Mouse (Mus musculus): Measurements from ENCODE around the gene Ano5. TPM values are rescaled to one million over a fixed set of nuclear protein-coding genes. Genes with fewer than 3 reads are reported as not detected.

Gene Ano5
- polyA plus RNA-seq (2012; rRNA removed) (1.4 and 1.5 TPM in 2 replicates), polyA plus RNA-seq (2014; fragmentation: Nextera tagmentation; extraction: Ambion mirVana) (1.4 and 2.2 TPM in 2 replicates)

GRCm38 (mm10) chr7:51510671-51511651 lies at the start of gene Ano5:
Gene Ano5, plus strand, starts transcription at chr7:51511029.
- H3K9me3 ChIP-seq (ENCODE audit: control insufficient read depth, low read length) = no peaks in the 10 kb centered on the region
- no peaks in the 10 kb centered on the region for H3K36me3 ChIP-seq (ENCODE audit: control insufficient read depth, insufficient read depth, low read length)
- TF ChIP-seq POLR2A (IDR thresholded peaks at IDR 0.05; ENCODE audit: borderline replicate concordance, extremely low read depth, insufficient read depth, insufficient read length) = no peak
- peak within 1 kb of the TSS; percentile 42 for H3K4me3 ChIP-seq (replicated peaks; ENCODE audit: low read length)
- 1% methylated on average over 45 of the region's 45 CpGs for WGBS
- H3K27ac ChIP-seq (replicated peaks; ENCODE audit: low read depth, low read length) = no peak within 1 kb of the TSS
- peak within 1 kb of the TSS; percentile 40 for H3K9ac ChIP-seq (ENCODE audit: low read depth, low read length, severe bottlenecking)
- H3K27me3 ChIP-seq (ENCODE audit: control insufficient read depth, insufficient read depth, low read length) = peaks cover 12% of the 10 kb centered on the region; the same call in 1 of the 2 replicates
- H3K4me2 ChIP-seq (replicated peaks; ENCODE audit: low read depth, low read length, severe bottlenecking) = peak within 1 kb of the TSS; percentile 68
- DNase-seq (ENCODE audit: low spot score) = no peak
- H3K4me1 ChIP-seq (ENCODE audit: control insufficient read depth, insufficient read depth, low read length) = no peaks in the 10 kb centered on the region
- ATAC-seq (ENCODE audit: low FRiP score, low read depth) = peak; percentile 78

- Histone ChIP-seq H3K4me1 (ENCODE audit: control insufficient read depth, insufficient read depth, low read length) (no peaks in the 10 kb centered on the region), H3K27ac (replicated peaks; ENCODE audit: low read depth, low read length) (no peak overlapping the region), H3K4me3 (replicated peaks; ENCODE audit: low read length) (no peak overlapping the region), H3K9me3 (ENCODE audit: control insufficient read depth, low read length) (no peaks in the 10 kb centered on the region), H3K27me3 (ENCODE audit: control insufficient read depth, insufficient read depth, low read length) (no peaks in the 10 kb centered on the region), H3K36me3 (ENCODE audit: control insufficient read depth, insufficient read depth, low read length) (no peaks in the 10 kb centered on the region), H3K9ac (ENCODE audit: low read depth, low read length, severe bottlenecking) (no peak overlapping the region), H3K4me2 (replicated peaks; ENCODE audit: low read depth, low read length, severe bottlenecking) (no peak overlapping the region)
- no peak for TF ChIP-seq POLR2A (IDR thresholded peaks at IDR 0.05; ENCODE audit: borderline replicate concordance, extremely low read depth, insufficient read depth, insufficient read length)
- WGBS = 41% methylated on average over 2 of the region's 2 CpGs
- ATAC-seq (ENCODE audit: low FRiP score, low read depth) (no peak), DNase-seq (ENCODE audit: low spot score) (peak; percentile 6)
Observed at GRCm38 (mm10) chr7:51499396-51499795, 11.4 kb upstream of the Ano5 start.

GRCm38 (mm10) chr7:51503940-51504339 lies 6.9 kb upstream of the Ano5 start:
- DNase-seq (ENCODE audit: low spot score) = peak; percentile 12
- 43% methylated on average over 2 of the region's 2 CpGs for WGBS
- H3K4me1 ChIP-seq (ENCODE audit: control insufficient read depth, insufficient read depth, low read length) = no peaks in the 10 kb centered on the region
- no peaks in the 10 kb centered on the region for H3K36me3 ChIP-seq (ENCODE audit: control insufficient read depth, insufficient read depth, low read length)
- H3K9ac ChIP-seq (ENCODE audit: low read depth, low read length, severe bottlenecking) = no peak overlapping the region
- TF ChIP-seq POLR2A (IDR thresholded peaks at IDR 0.05; ENCODE audit: borderline replicate concordance, extremely low read depth, insufficient read depth, insufficient read length) = no peak
- H3K27me3 ChIP-seq (ENCODE audit: control insufficient read depth, insufficient read depth, low read length) = no peaks in the 10 kb centered on the region
- H3K4me2 ChIP-seq (replicated peaks; ENCODE audit: low read depth, low read length, severe bottlenecking) = no peak overlapping the region
- ATAC-seq (ENCODE audit: low FRiP score, low read depth) = peak; percentile 82
- H3K9me3 ChIP-seq (ENCODE audit: control insufficient read depth, low read length) = no peaks in the 10 kb centered on the region
- no peak overlapping the region for H3K27ac ChIP-seq (replicated peaks; ENCODE audit: low read depth, low read length)
- H3K4me3 ChIP-seq (replicated peaks; ENCODE audit: low read length) = no peak overlapping the region

GRCm38 (mm10) chr7:51510147-51510546 lies 682 bp upstream of the Ano5 start:
- no peak for TF ChIP-seq POLR2A (IDR thresholded peaks at IDR 0.05; ENCODE audit: borderline replicate concordance, extremely low read depth, insufficient read depth, insufficient read length)
- 86% methylated on average over 7 of the region's 7 CpGs for WGBS
- Histone ChIP-seq H3K9me3 (ENCODE audit: control insufficient read depth, low read length) (no peaks in the 10 kb centered on the region), H3K4me3 (replicated peaks; ENCODE audit: low read length) (no peak overlapping the region), H3K4me2 (replicated peaks; ENCODE audit: low read depth, low read length, severe bottlenecking) (no peak overlapping the region), H3K9ac (ENCODE audit: low read depth, low read length, severe bottlenecking) (no peak overlapping the region), H3K27me3 (ENCODE audit: control insufficient read depth, insufficient read depth, low read length) (peaks cover 12% of the 10 kb centered on the region; the same call in 1 of the 2 replicates), H3K4me1 (ENCODE audit: control insufficient read depth, insufficient read depth, low read length) (no peaks in the 10 kb centered on the region), H3K36me3 (ENCODE audit: control insufficient read depth, insufficient read depth, low read length) (no peaks in the 10 kb centered on the region), H3K27ac (replicated peaks; ENCODE audit: low read depth, low read length) (no peak overlapping the region)
- no peak for DNase-seq (ENCODE audit: low spot score)
- no peak for ATAC-seq (ENCODE audit: low FRiP score, low read depth)

GRCm38 (mm10) chr7:51539344-51539743 lies 28.5 kb downstream of the Ano5 start:
- no peaks in the 10 kb centered on the region for H3K27me3 ChIP-seq (ENCODE audit: control insufficient read depth, insufficient read depth, low read length)
- no peaks in the 10 kb centered on the region for H3K4me1 ChIP-seq (ENCODE audit: control insufficient read depth, insufficient read depth, low read length)
- DNase-seq (ENCODE audit: low spot score) = no peak
- H3K4me3 ChIP-seq (replicated peaks; ENCODE audit: low read length) = no peak overlapping the region
- no peaks in the 10 kb centered on the region for H3K9me3 ChIP-seq (ENCODE audit: control insufficient read depth, low read length)
- TF ChIP-seq POLR2A (IDR thresholded peaks at IDR 0.05; ENCODE audit: borderline replicate concordance, extremely low read depth, insufficient read depth, insufficient read length) = no peak
- H3K4me2 ChIP-seq (replicated peaks; ENCODE audit: low read depth, low read length, severe bottlenecking) = no peak overlapping the region
- H3K36me3 ChIP-seq (ENCODE audit: control insufficient read depth, insufficient read depth, low read length) = no peaks in the 10 kb centered on the region
- no peak overlapping the region for H3K9ac ChIP-seq (ENCODE audit: low read depth, low read length, severe bottlenecking)
- no peak overlapping the region for H3K27ac ChIP-seq (replicated peaks; ENCODE audit: low read depth, low read length)
- ATAC-seq (ENCODE audit: low FRiP score, low read depth) = no peak

Data from limb, embryonic 14.5 days (tissue).